Mouse (Mus musculus) regulatory T cell (primary cell): ENCODE data around the gene Gulp1.

Source experiments
- in situ Hi-C: fragments of 300-600 bp; cut with MboI, MseI; formaldehyde crosslinking; loops from one replicate; pipeline ENCODE4 v1.15.1; 2025; ENCODE audit warnings: high pct_unique_total_duplicates

The Gulp1 gene

DNA sequence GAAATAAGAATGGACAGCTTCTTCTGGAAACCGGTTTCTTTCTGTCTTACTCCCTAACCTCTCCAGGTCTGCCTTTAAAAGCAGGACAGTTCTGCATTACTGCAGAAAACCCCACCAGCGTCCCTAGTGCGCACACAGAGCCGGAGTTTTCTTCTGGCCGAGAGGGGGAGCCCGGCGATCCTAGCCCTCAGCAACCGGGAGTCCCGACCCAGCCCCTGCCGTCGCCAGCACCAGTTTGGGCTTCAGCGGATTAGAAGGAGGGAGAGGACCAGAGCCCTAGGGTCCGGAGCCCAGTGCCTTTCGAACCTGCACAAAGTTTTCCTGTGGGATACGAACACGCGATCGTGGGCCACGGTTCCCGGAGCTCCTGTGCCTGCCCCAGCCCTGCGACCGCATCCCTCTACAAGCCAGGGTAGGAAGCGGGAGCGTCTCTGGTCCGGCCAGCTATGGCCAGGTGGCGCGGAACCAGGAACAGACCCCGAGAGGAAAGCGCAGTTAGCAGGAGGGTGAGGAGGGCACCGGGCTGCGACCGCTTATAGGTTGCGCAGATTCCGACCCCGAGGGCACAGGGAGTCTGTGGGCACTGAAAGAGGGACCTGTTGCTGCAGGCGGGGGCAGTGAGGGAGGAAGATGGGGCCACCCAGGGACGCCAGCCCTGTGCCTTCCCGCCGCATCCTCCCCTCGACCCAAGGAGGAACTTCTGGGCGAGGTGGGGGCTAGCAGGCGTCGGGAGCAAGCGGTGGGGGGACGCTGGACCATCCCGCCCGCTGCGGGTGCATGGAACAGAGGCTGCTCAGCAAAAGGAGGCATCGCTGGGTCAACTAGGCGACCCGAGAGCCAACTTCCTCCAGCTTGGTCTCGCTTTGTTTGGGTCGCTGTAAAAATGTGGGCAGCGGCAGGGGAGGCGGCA lies at the start of gene Gulp1:
Gene Gulp1, plus strand, starts transcription at position 51 of the 910 bp plus-strand sequence.
- in situ Hi-C loops, result no loop called here

DNA sequence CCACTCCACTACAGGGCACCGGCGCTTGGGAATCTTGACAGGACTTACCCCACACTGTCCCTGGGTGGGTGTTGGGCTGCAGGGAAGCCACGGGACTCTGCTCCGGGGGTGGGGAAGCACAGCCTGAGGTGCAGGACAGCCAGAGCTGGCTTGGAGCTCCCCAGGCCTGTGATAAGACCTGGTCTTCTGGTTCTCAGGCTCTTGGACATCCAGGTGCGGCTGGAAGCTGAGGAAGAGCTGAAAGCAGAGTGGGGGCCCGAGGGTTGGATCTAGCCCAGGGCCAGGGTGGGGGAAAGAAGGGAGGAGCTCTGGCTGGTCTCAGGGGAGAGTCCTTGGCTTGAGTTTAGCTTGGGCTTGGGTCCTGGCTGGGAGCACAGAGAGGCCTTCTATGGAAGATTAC lies 1.1 kb upstream of the Gulp1 start:
- in situ Hi-C loops, result no loop called here

DNA sequence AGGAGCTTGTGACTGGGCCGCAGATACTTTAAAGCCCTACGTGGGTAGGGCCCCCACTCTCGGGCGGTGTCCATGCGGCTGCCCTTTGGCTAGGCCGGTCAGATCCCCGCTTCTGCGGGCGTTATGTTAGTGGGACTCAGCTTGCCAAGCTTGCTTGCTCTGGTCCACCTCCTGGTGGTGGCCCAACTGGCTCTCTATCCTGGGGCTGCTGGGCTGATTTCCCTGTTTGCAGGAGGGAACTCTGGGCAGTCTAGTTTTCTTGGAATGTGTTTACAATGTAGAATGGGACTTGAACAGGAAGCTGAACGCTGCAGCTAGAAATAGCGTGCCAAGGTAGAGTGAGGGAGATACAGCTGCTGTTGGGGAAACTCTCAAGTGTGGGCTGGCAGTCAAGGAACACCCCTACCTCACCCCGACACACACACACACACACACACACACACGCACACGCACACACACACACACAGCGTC lies 1.1 kb downstream of the Gulp1 start:
- in situ Hi-C loops, result no loop called here

DNA sequence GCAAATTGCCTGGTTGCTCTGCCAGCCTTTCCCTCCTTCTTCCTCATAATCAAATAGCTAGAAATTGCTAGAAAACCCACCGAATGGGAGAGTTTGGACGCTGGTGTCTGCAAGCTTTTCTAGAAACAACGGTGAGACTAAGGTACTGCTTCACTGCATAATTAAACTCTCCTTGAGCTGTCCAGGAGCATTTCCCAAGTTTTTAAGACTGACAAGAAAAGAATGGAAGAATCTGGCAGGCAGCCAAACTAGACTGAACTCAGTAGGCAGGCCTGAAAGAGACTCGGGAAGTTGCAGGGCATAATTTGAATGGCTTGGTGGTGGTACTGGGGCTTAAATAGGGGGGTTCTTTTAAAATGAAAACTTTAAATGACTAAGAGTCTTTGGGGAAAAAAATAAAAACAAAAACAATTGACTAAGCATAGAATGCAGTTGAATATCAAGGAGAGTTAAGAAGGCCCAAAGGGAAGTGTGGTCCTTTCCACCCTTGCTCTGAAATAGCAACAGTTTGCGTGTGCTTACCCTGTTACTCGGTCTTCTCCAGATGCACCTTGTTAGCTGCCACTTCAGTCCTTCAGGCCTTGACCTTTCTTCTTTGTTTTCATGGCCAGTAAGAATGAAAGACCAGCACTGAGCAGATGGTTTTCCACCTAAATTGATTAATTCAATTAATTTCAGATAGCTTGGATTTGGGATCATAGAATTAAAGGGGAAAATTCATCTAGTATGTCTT lies 2.0 kb downstream of the Gulp1 start:
- in situ Hi-C loops, result no loop called here

DNA sequence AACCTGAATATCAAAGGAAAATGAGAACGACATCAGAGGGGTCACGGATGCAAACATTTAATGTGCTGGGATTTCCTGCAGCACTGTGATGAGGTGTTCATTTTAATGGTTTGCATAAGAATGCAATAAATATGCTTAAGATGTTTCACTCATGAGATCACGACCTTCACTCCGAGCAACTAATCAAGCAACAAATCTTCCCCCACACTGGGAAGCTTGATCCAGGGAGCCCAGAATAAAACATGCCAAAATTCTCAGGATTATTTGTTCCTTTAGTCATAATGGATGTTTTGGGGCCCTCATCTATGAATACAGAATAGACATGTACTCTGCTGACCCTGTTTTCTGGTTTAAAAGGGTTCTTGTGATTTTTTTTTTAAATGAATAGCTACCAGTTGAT lies 16.1 kb downstream of the Gulp1 start:
- in situ Hi-C loops, result no loop called here

DNA sequence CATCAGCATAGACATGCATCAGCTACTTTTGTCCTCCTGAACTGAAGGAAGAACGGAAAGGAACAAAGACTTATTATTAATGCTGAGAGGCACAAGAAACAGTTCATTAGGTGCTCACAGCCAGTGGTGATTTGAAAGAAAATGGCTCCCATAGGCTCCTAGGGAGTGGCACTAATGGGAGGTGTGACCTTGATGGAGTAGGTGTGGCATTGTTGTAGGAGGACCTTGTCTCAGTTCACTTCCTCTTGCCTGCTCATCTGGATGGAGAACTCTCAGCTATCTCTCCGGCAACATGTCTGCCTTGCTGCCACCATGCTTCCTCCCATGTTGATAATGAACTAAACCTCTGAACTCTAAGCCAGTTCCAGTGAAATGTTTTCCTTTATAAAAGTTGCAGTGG lies 17.0 kb downstream of the Gulp1 start:
- in situ Hi-C loops, result no loop called here

DNA sequence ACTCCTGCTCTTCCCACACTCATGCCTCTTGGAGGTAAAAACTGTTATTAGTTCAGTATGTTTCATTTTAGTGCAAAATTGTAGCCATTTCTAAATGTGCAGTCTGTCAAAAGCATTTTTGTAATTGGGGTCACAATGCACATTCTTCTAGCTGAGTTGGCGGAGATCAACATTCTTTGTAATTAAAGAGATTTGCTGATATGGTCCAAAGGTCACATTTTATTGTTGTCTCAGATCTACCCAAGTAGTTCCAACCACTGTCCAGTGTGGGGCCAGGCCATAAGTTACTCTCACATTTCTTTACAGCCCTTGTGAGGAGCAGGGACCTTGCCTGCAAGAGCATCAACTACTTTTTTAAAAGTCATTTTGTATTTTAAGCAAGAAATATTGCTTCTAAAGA lies 24.7 kb downstream of the Gulp1 start:
- in situ Hi-C loops, result no loop called here

DNA sequence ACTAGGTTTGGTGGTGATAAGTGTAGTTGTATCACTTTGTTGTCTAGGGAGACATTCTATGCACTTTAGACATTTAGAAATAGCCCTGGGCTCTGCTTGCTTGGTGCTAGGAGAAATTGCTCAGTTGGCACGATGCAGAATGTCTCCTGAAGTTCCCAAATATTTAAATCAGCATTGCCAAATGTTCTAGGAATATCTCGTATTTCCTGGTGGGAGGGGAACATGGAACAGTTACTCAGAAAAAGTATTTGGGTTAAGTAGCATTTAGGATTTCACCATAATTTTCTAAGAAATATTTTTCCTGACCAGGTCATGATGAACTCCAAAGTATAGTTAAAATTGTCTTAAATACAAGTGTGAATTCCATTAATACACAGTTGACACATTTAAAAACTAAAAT lies 25.3 kb downstream of the Gulp1 start:
- in situ Hi-C loops, result no loop called here

DNA sequence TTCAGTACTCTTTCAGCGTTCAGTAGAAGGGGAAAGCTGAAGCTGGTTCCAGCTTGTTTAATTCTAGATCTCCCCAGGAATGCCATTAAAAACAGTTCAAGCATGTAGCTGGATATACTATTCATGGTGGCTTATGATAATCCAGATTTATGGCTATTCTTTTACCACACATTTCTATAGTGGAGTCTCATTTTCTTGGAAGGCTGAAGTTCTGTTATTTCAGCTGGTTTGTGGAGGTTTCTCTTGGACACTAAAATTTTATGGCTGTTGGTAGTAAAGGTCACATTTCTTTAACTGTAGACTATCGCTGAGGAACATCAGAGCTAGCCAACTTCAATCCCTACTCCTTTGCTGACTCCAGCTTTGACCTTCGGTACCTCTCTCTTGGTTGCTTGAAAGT lies 29.1 kb downstream of the Gulp1 start:
- in situ Hi-C loops, result no loop called here

DNA sequence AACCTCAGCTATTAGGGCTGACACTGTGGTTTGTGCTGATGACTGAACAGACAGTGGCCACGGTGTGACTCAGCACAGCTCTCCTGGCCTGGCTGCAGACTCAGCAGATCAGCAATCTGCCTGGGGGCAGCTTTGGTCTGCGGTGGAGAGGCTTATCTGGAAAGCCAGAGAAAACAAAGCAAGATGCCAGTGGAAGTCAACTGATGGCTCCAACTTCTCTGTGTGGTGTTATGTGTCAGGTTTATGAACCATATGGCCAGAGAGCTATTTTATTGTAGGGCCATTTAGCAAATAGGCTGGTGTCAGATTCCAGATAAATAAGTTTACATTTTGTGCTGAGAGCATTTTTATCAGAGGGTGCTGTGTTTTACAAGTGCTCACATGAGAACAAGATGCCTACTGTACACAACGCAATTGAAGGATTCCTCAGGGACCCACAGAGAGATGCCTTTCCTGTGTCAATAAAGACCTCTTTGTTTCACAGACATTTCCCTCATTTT lies 33.6 kb downstream of the Gulp1 start:
- in situ Hi-C loops, result no loop called here

DNA sequence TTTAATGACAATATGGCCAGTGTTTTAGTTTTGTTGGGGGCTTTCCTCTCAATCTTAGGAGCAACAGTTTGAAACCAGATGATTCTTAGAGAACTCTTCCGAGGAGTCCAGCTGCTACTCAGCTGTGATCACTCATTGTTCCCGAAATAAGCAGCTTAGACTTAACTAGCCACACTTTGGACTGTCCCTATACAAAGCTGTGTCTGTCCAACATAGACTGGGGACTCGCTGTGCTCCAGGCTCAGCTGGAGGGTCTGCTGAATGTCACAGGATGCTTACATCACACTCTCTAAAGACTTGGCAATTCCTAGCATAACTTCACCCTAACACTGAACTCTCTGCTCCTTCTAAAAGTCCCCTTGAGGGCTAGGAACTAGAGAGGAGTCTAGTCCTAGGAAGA lies 40.4 kb downstream of the Gulp1 start:
- in situ Hi-C loops, result no loop called here

DNA sequence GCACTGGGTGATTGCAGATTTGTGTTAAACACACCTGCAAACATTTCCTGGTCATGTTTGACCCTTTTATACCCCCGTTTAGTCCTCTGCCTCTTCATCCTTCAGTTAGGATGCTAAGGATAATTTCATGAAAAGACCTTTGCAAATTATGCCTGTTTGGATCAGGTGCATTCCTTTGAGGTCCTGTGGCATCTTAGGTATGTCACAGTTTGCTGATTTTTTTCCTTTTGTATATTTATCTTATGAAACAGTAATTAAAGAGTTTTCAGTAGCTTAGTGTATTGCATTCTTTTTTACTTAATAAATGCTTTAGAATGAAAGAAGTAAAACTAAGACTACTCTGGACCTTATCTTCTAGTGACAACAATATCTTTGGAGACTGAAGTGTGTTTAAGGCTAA lies 41.8 kb downstream of the Gulp1 start:
- in situ Hi-C loops, result no loop called here

DNA sequence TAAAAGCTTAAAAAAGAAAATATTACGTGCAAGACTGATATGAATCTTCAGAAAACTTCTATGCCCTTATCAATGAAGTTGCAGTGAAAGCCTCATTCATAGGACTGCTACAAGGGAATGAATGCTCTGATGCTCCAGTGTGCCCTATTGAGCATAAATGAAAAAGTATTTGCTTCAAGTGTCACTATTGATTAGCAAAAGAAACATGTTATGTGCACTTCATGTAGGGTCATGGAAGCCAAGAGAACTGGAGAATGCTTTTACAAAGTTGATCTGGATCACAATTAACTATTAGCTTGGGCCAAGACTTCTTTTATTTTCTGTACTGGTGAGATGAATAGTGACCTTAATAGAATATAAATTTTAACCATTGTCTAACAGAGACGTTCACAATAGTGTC lies 47.0 kb downstream of the Gulp1 start:
- in situ Hi-C loops, result no loop called here

DNA sequence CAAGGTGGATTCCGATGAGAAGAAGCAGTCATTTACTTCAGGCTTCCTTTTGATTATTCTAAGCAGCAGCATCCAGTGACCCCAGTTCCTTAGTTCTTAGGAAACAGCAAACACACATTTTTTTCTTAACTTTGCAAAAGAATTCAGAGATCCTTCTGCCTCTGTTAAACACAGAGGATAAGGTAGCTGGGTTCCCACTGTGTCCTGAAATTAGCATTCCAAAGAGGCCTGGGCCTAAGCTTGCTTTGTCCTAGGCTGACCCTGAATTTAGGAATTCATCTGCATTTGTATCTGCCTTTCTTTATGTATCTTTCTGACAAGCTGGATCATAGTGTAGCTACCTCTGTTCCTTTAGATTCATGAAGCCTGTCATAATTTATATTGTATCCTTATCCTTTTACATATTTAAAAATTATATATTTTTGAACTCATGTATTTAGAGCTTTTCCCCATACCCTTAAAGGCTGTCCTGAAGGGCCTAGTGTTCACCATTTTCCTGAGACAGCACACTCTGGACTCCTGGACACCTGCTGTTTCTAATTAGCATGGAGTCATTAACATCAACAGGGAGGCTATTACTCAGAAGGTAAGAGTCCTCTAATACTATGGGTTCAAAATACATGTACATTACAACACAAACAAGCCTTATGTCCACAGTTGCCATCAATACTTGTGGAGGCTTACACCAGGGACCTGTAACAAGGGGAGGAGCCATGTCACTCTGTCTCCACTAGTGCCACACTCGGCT lies 62.2 kb downstream of the Gulp1 start:
- in situ Hi-C loops, result no loop called here

DNA sequence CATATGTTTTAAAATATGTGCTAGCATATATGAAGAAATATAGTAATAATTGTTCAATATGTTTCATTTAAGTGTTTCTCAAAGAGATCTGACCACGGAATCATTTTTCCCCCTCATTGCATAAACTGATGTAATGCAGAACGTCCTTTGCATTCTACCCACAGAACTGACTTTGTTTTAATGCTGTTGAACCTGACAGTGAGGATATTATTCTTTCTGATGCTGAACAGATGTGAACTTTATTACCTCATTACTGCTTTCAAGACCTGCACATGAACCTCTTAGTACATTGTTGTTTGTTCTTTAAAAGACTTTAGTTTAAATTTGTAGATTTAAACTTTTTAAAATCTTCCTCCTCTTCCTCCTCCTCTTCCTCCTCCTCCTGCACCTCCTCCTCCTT lies 67.4 kb downstream of the Gulp1 start:
- in situ Hi-C loops, result no loop called here

DNA sequence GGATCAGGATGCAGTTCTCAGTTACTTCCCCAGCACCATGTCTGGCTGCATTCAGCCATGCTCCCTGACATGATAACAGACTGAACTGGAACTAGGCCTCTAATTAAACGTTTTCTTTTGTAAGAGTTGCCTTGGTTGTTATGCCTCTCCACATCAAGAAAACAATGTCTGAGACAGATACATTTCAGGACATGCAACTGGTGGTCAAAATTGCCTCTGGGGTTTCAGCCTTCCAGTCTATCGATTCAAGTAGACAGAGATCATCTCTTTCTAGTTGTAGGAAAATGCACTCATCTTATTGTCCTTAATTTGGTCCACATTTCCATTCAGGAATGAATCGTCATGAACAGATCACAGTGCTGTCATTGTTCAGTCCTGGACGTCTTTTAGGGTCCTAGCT lies 83.2 kb downstream of the Gulp1 start:
- in situ Hi-C loops, result no loop called here

DNA sequence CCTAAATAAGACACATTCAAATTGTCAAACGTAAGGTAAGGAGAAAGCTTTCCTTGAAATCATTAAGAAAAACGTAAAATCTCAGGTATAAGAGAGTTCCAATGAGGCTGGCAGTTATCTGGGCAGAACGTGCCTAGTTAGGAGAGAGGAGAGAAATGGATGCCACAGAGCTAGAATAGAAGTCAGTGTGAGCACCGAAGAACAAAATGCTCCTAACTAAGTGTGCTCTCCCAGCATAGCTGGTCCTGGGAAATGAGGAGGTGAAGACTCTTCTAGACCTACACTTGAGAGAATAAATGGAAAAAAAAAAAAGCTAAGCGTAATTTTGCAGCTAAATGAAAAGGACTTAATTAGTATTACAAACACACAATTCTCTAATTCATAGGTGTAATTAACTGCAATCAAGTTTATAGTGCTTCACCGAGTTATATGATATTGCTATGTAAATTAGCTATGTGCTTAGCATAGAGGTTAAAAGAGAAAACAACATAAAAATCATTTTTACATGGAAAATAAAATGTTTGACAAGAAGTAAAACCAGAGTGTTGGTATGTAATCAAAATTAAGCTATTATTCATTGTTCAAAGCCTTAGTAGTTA lies 94.5 kb downstream of the Gulp1 start:
- in situ Hi-C loops, result loop anchor here (10.0 kb wide), 1 partner anchor 309 kb away; no protein-coding TSS in a partner anchor

DNA sequence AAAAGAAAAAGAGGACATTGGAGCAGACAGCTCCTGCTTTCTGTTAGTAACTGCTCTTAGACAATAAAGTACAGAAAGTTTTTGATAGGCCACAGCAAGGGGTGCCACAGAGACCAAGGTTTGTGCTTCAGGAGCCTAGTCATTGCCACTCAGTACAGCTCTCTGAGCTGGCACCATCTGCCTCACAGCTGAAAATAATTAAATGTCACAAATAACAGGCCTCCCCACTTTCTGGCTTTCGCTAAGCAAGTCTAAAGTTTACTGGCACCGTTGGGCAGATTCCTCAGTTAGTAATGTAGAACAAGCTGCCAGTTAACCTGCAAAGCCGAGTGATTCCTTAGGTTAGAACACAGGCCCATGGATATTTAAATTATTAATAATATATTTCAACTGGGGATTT lies 127.7 kb downstream of the Gulp1 start:
- in situ Hi-C loops, result no loop called here

DNA sequence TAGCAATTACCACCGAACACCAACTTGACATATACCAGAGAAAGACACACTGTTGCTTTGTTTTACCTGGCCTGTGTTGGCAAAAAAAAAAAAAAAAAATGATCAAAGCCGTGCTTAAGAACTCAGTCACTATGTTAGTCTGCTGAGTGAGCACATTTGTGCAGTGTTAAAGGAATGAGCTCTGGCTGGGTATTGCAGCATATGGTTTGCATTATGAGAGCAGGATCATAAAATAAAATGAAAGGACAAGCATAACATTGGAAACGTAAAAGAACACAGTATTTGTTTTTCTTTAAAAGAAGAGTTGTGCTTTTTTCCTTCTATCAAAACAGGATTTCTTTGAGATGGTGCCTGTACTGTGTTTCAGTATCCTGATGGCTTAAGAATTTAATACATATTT lies 128.1 kb downstream of the Gulp1 start:
- in situ Hi-C loops, result no loop called here

DNA sequence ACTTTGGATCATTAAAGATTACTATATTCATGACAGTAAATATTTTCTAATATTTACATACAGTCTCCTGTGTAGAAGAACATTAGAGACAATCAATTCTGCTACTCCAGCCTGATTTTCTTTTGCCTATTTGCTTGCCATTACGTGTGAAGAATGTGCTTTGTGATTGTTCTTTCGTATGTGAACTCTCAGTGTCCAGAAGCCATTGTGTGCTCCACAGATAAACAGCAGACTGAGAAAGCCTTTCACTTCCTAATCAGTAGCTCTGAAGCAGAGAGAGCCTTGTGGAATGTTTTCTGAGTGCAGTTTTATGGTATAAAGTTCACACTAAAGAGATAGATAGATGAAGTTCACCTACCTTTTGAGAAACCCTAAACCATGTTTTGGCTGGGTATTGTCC lies 131.2 kb downstream of the Gulp1 start:
- in situ Hi-C loops, result no loop called here

DNA sequence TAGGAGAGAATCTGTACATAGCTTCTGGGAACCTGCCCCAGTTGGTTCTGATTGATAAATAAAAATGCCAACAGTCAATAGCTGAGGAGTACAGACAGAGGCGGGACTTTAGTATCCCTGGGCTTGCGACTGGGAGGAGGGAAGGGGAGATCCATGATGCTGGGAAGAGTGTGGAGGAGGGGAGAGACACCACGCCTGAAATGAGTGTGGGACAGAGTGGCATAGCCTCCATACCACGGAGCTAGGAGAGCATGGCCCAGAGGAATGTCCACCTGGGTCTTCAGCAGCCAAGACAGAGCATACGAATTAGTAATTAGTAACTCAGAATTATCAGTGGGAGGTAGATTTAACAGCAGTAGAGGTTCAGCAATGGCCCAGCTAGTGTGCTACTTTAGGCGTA lies 132.4 kb downstream of the Gulp1 start:
- in situ Hi-C loops, result no loop called here
